Mouse (Mus musculus) embryonic facial prominence, embryonic 15.5 days (tissue): ENCODE measurements around the gene Vegfd. TPM values are rescaled to one million over a fixed set of nuclear protein-coding genes. Genes with fewer than 3 reads are reported as not detected.

Source experiments
- ATAC-seq: fragments of 200-750 bp; cut with Nextera tagmentation; 2 replicates; pipeline ENCODE4 v1.8.0; 2017; ENCODE audit warnings: low read depth, moderate TSS enrichment; ENCODE audit not compliant: insufficient number of reproducible peaks, low FRiP score, low TSS enrichment
- H3K27ac ChIP-seq: fragments of 300-500 bp; sonication (generic); replicated peaks from 2 replicates; pipeline ENCODE4 v1.5.1; 2015; ENCODE audit warnings: mild to moderate bottlenecking, inconsistent platforms
- H3K27me3 ChIP-seq: fragments of 300-500 bp; sonication (generic); 2 replicates; pipeline ENCODE4 v1.6.1; 2015; ENCODE audit warnings: inconsistent platforms
- H3K36me3 ChIP-seq: fragments of 300-500 bp; sonication (generic); 2 replicates; pipeline ENCODE4 v1.6.1; 2015; ENCODE audit warnings: mild to moderate bottlenecking, inconsistent platforms
- H3K4me1 ChIP-seq: fragments of 300-500 bp; sonication (generic); 2 replicates; pipeline ENCODE4 v1.6.1; 2015; ENCODE audit warnings: inconsistent platforms
- H3K4me2 ChIP-seq: fragments of 300-500 bp; sonication (generic); replicated peaks from 2 replicates; pipeline ENCODE4 v1.6.1; 2015; ENCODE audit warnings: mild to moderate bottlenecking, inconsistent platforms
- H3K4me3 ChIP-seq: fragments of 300-500 bp; sonication (generic); replicated peaks from 2 replicates; pipeline ENCODE4 v1.5.1; 2015; ENCODE audit warnings: mild to moderate bottlenecking, inconsistent platforms
- H3K9ac ChIP-seq: fragments of 300-500 bp; sonication (generic); 2 replicates; pipeline ENCODE4 v1.6.1; 2015; ENCODE audit warnings: inconsistent platforms
- H3K9me3 ChIP-seq: fragments of 300-500 bp; sonication (generic); replicated peaks from 2 replicates; pipeline ENCODE4 v1.6.1; 2016; ENCODE audit warnings: inconsistent platforms
- WGBS: fragments of 180-500 bp; shearing (Covaris S2); methylation state at CpG from one replicate; pipeline ENCODE4 v1.1.7; 2015; 5-methylcytosine and 5-hydroxymethylcytosine counted together
- polyA plus RNA-seq: library from polyadenylated mRNA; unstranded; fragments of >200 nt; fragmentation: Nextera tagmentation; extraction: Ambion mirVana; gene quantifications from 2 replicates; pipeline ENCODE4 v1.2.1, GENCODE M21; 2015

Gene Vegfd
- polyA plus RNA-seq, result 7.8 and 8.7 TPM in 2 replicates

DNA sequence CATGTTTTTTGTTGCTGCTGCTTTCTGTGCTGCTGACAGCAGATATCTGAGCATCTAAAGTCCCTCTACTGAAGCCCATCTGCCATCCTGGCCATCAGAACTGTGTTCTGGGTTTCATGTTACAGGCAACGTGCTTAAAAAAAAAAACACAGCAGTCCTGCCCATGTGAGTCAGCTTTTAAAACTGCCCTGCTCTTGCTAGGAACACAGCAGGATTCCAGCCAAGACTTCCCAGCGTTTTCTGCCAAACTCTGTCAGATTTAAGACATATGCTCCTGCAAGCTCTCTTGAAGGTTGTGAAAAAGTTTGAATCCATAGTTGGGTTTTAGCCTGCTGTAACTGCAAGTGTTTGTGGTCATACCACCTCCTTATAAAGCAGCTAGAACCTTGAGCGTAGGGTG, at the start of gene Vegfd:
Vegfd (plus strand) TSS at position 298 of the 400 bp plus-strand sequence.
- Histone ChIP-seq H3K27ac (peak within 1 kb of the TSS; percentile 70), H3K4me1 (no peaks in the 10 kb centered on the region), H3K9ac (no peak within 1 kb of the TSS), H3K9me3 (no peaks in the 10 kb centered on the region), H3K27me3 (no peaks in the 10 kb centered on the region), H3K4me2 (no peak within 1 kb of the TSS), H3K4me3 (no peak within 1 kb of the TSS), H3K36me3 (no peaks in the 10 kb centered on the region)
- 28% methylated on average over 3 of the region's 3 CpGs for WGBS
- no peak for ATAC-seq

- H3K27ac ChIP-seq, result no peak overlapping the region
- H3K4me2 ChIP-seq, result no peak overlapping the region
- H3K4me1 ChIP-seq, result no peaks in the 10 kb centered on the region
- no peaks in the 10 kb centered on the region for H3K9me3 ChIP-seq
- H3K4me3 ChIP-seq, result no peak overlapping the region
- WGBS, result 42% methylated on average over 4 of the region's 4 CpGs
- H3K36me3 ChIP-seq, result no peaks in the 10 kb centered on the region
- ATAC-seq, result no peak
- H3K27me3 ChIP-seq, result no peaks in the 10 kb centered on the region
- no peak overlapping the region for H3K9ac ChIP-seq
Observed at GRCm38 (mm10) chrX:164323391-164323913, 49.7 kb upstream of the Vegfd start.

DNA sequence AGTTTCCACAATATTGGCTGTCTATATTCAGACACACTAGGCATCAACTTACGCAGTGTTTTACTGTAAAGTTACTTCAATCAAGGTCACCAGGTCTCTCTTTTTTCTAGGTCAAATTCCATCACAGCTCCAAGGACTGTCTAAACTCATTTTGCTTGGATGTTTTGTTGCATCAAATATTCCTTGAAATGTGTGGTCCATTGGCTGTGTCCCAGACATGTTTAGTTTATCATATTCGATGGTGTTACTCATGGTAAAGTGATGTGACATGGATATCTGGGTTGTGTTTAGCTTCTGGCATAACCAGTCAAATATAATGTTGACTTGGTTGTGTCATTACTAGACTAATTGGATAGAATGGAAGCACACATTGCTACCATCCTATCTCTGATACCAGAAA, 42.8 kb upstream of the Vegfd start:
- Histone ChIP-seq H3K4me3 (no peak overlapping the region), H3K4me2 (no peak overlapping the region), H3K27ac (no peak overlapping the region), H3K9me3 (no peaks in the 10 kb centered on the region), H3K27me3 (no peaks in the 10 kb centered on the region), H3K4me1 (no peaks in the 10 kb centered on the region), H3K36me3 (no peaks in the 10 kb centered on the region), H3K9ac (no peak overlapping the region)
- 75% methylated on average over 2 of the region's 2 CpGs for WGBS
- ATAC-seq, result no peak

GRCm38 (mm10) chrX:164330766-164331165, 42.4 kb upstream of the Vegfd start:
- H3K4me3 ChIP-seq, result no peak overlapping the region
- 41% methylated on average over 3 of the region's 3 CpGs for WGBS
- no peak overlapping the region for H3K9ac ChIP-seq
- H3K4me1 ChIP-seq, result no peaks in the 10 kb centered on the region
- no peak overlapping the region for H3K27ac ChIP-seq
- ATAC-seq, result no peak
- no peaks in the 10 kb centered on the region for H3K36me3 ChIP-seq
- H3K4me2 ChIP-seq, result no peak overlapping the region
- H3K9me3 ChIP-seq, result no peaks in the 10 kb centered on the region
- no peaks in the 10 kb centered on the region for H3K27me3 ChIP-seq

DNA sequence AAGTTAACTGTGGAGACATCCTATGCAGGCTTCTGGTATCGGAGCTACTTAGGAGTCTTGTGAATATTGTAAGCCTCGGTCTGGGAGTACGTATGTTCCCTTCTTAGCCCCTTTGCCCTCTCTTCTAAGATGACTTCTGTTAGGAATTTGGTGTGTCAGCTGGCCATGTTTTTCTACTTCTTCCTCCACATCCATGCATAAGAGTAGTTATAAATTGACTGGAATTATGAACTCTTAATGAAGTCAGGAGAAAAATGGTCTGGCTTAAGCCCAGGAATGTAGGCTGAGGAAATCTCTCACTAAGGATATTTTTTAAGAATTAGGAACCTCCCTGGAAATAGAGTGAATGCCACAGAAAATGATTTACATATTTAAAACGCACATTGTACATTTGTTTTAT, 34.6 kb upstream of the Vegfd start:
- Histone ChIP-seq H3K9me3 (no peaks in the 10 kb centered on the region), H3K4me1 (no peaks in the 10 kb centered on the region), H3K27ac (no peak overlapping the region), H3K4me2 (no peak overlapping the region), H3K36me3 (no peaks in the 10 kb centered on the region), H3K27me3 (no peaks in the 10 kb centered on the region), H3K9ac (no peak overlapping the region), H3K4me3 (no peak overlapping the region)
- WGBS, result 69% methylated on average over 4 of the region's 4 CpGs
- ATAC-seq, result no peak

DNA sequence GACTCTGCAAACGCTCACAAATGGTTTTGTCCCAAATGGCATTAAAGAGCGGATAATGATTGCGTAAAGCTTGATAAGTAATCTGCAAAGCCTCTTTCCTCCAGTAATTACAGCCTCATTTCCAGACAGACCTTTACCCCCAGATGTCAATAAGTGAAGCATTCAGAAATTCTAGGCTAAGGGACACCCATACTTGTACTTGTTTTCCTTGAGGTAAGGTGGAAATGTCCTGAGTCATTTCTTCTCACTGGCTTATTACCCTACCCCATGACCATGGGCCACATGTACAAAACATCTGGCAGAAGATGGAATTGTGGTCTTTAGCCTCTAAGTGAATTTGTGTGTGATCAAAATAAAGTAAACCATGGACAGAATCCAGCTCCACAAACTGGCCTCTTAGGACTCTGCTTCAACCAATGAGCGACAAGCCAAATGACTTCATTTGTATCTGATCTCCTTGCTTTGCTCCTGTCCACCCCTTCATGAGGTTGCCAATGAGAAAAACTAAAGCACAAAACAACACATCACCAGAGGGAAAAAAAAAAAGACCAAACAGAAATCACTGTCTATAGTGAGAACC, 27.7 kb upstream of the Vegfd start:
- Histone ChIP-seq H3K27me3 (no peaks in the 10 kb centered on the region), H3K36me3 (no peaks in the 10 kb centered on the region), H3K9me3 (no peaks in the 10 kb centered on the region), H3K27ac (no peak overlapping the region), H3K4me3 (no peak overlapping the region), H3K4me2 (no peak overlapping the region), H3K9ac (no peak overlapping the region), H3K4me1 (no peaks in the 10 kb centered on the region)
- no peak for ATAC-seq
- 81% methylated on average over 4 of the region's 4 CpGs for WGBS

DNA sequence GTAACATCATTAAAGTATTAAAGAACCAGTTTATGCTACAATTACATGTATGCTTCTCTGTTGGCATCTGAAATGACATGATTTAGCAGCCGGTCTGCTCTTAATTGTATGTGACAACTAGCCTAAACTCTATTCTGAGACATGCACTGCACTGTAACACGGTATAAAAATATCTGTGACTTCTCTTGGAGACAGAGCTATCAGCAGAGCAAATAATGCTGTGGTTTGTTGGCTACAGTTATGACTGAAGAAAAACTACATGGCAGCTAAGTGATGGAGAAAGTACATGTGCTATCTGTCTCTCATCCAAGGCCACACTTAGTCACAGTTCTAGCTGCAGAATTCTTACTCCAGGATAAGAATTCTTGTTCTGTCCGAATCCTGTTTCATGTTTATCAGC, 24.2 kb upstream of the Vegfd start:
- no peak overlapping the region for H3K4me2 ChIP-seq
- H3K4me3 ChIP-seq, result no peak overlapping the region
- no peaks in the 10 kb centered on the region for H3K36me3 ChIP-seq
- no peak for ATAC-seq
- H3K27ac ChIP-seq, result no peak overlapping the region
- H3K4me1 ChIP-seq, result no peaks in the 10 kb centered on the region
- H3K27me3 ChIP-seq, result no peaks in the 10 kb centered on the region
- WGBS, result 66% methylated on average over 3 of the region's 3 CpGs
- no peaks in the 10 kb centered on the region for H3K9me3 ChIP-seq
- H3K9ac ChIP-seq, result no peak overlapping the region

DNA sequence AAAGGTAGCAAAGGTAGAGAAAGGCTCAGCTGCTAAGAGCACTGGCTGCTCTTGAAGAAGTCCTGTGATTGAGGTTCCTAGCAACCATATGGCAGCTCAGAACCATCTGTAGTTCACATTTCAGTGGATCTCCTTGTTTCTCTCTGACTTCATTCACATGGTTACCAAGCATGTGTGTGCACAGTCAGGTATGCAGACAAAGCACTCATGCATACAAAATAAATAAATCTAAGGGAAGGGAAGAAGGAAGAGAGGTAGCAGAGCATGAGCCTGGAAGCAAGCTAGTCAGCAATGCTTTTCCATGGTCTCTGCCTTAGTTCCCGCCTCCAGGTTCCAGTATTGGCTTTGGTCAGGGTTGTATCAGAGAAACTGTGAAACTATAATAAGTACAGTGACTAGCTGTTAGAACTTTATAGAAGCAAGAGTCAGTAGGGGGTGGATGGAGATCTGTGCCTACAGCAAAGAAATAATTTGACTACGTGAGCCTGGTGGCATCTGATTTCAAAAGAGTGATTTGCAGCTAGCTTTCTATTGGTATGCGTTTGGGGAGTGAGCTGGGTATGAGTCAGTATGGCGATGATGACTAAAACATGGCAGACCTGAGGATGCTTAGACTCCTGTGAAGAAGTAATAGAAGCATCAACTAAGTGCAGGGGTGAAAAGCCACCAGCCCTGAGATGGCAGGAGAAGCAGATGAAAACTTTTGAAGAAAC, 7.9 kb upstream of the Vegfd start:
- no peak for ATAC-seq
- no peak overlapping the region for H3K27ac ChIP-seq
- H3K4me3 ChIP-seq, result no peak overlapping the region
- H3K4me1 ChIP-seq, result no peaks in the 10 kb centered on the region
- H3K9me3 ChIP-seq, result no peaks in the 10 kb centered on the region
- no peaks in the 10 kb centered on the region; the same call in 1 of the 2 replicates for H3K27me3 ChIP-seq
- no peaks in the 10 kb centered on the region for H3K36me3 ChIP-seq
- 72% methylated on average over 4 of the region's 4 CpGs for WGBS
- no peak overlapping the region for H3K4me2 ChIP-seq
- no peak overlapping the region for H3K9ac ChIP-seq

- H3K4me2 ChIP-seq, result no peak overlapping the region
- no peaks in the 10 kb centered on the region for H3K27me3 ChIP-seq
- H3K27ac ChIP-seq, result no peak overlapping the region
- no peak for ATAC-seq
- H3K9me3 ChIP-seq, result no peaks in the 10 kb centered on the region
- no peaks in the 10 kb centered on the region for H3K36me3 ChIP-seq
- H3K4me3 ChIP-seq, result no peak overlapping the region
- WGBS, result 51% methylated on average over 3 of the region's 3 CpGs
- no peak overlapping the region for H3K9ac ChIP-seq
- H3K4me1 ChIP-seq, result no peaks in the 10 kb centered on the region
Observed at GRCm38 (mm10) chrX:164370576-164370975, 2.6 kb upstream of the Vegfd start.

DNA sequence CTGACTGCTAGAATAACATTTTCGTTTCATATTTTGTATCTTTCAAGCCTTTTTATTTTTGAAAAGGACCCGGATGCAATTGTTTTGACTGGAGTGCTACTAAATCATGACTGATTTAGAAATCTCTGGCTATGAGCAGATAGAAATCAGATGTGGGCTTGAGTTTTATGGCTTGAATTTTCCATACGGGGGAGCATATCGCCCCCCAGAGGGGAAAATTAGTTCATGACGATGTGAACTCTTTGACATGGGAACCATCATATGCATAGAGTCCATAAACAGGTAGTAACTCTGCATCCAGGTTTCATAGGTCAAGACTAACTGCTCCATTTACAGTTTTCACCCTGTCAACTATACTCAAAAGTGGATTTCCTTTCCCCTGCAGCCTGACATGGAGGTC, 1.4 kb downstream of the Vegfd start:
- Histone ChIP-seq H3K4me1 (no peaks in the 10 kb centered on the region), H3K36me3 (no peaks in the 10 kb centered on the region), H3K9me3 (no peaks in the 10 kb centered on the region), H3K4me3 (no peak overlapping the region), H3K4me2 (no peak overlapping the region), H3K9ac (no peak overlapping the region), H3K27ac (no peak overlapping the region), H3K27me3 (no peaks in the 10 kb centered on the region; the same call in 1 of the 2 replicates)
- no peak for ATAC-seq
- WGBS, result 28% methylated on average over 5 of the region's 5 CpGs

DNA sequence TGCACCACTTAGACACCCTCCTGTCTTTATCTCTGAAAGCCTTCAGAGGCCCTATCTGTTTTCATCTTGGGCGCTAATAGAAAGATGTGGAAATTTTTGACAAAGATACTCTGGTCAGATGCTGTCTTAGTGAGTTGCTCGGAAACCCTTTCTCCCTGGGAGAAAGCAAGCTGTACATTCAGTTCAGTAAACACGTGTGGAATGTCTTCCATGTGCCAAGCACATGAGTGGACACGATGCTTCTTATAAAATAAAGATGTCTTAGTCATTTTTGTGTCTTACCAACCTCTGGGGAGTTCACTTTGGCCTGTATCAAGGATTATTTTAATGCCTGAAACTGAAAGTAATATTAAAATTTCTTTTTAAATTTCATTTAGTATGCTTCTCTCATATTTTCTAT, 6.5 kb downstream of the Vegfd start:
- Histone ChIP-seq H3K4me1 (no peaks in the 10 kb centered on the region), H3K4me2 (no peak overlapping the region), H3K4me3 (no peak overlapping the region), H3K27me3 (no peaks in the 10 kb centered on the region; the same call in 1 of the 2 replicates), H3K9ac (no peak overlapping the region), H3K9me3 (no peaks in the 10 kb centered on the region), H3K27ac (no peak overlapping the region), H3K36me3 (no peaks in the 10 kb centered on the region)
- ATAC-seq, result no peak
- 49% methylated on average over 4 of the region's 4 CpGs for WGBS
